Mouse (Mus musculus) hematopoietic stem cell, adult 5-6 weeks (primary cell): Measurements from ENCODE around the gene 1700122O11Rik. TPM values are rescaled to one million over a fixed set of nuclear protein-coding genes. Genes with fewer than 3 reads are reported as not detected.

Source experiments
- ATAC-seq, 2 experiments: fragments of 125-278 bp in 1 of 2; replicated peaks in 1 of 2; 2 replicates each; pipeline ENCODE4 v1.8.0; 2016 to 2017; ENCODE audit warnings: inconsistent platforms in 2 of 2, mild to moderate bottlenecking in 2 of 2, moderate number of reproducible peaks in 2 of 2, low read depth in 1 of 2, moderate TSS enrichment in 1 of 2; ENCODE audit not compliant: low FRiP score in 2 of 2, poor library complexity in 2 of 2, severe bottlenecking in 2 of 2, insufficient read depth in 1 of 2, low TSS enrichment in 1 of 2
- total RNA-seq: library from RNA; stranded (forward); fragments of 172-1452, 232-1000 nt; gene quantifications from 2 replicates; pipeline ENCODE4 v1.2.3, GENCODE M21; 2017

Gene 1700122O11Rik
- not detected in 2 replicates for total RNA-seq

- ATAC-seq, result no peak
These were observed at the start of gene 1700122O11Rik for GRCm38 (mm10) chr17:48038193-48038592. Gene 1700122O11Rik (minus strand): TSS chr17:48038293.

DNA sequence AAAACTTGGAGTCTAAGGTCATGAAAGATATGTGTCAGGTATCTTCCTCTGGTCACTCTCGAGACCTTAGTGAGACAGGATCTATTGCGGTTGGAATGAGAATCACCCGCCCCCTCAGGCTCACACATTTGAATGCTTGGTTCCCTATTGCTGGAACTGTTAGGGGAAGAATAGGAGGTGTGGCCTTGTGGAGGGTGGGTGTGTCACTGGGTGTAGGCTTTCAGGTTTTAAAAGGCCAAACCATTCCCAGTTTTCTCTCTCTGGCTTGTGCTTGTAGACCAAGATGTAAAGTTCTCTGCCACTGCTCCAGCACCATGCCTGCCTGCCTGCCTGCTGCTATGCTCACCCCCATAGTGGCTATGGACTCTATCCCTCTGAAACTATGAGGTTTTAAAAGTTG, 42.5 kb upstream of the 1700122O11Rik start:
- no peak for ATAC-seq

- ATAC-seq, result no peak
These were observed 29.6 kb upstream of the 1700122O11Rik start for GRCm38 (mm10) chr17:48067729-48068128.

- ATAC-seq, result no peak
These were observed 29.1 kb upstream of the 1700122O11Rik start for GRCm38 (mm10) chr17:48067083-48067614.

DNA sequence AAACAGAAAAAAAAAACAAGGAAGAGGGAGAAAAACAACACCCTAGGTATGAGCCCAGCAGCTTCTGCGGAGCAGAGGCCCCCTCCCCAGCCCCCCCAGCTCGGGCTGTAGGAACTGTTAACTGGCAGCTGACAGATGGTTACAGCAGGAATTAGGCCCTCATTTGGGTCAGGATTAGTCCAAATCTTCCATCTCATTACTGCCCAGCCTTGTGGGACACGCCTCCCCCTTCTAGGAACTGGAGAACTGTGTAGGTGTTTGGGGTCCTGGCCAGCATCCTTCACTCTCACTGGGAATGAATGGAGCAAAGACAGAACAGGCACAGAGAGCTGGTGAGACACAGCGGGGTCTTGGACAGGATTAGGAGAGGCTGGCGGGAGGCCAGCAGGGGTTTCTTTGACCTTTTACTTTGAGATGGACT, 27.0 kb upstream of the 1700122O11Rik start:
- no peak for ATAC-seq

DNA sequence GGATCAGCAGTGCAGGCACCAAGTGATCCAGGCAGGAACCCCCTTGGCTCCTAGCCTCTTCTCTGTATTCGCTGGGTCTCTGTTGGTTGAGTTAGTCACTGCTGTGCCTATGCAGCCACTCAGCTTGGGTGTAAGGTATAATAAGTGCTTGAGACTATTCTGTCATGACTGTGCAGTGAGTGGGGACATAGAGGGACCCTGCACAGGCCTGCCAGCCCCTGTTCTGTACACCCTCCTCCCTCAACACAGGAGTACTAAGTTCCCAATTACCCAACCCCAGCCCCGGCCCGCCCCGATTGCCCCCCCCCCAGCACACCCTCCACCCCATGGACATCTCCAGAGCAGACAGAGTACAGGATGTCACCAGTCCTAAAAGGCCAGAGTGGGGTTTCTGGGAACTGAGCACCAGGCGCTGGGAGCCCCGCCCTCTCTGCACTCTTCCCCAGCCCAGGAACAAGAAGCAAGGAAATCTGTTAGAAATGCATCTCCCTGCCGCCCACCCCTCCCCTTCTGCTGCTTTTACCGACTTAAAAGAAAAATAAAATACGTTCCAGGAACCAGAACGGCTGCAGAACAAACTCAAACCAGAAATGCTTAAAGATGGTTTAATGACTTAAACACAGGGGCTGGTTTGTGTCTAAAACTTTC, 26.2 kb upstream of the 1700122O11Rik start:
- ATAC-seq, result no peak

GRCm38 (mm10) chr17:48057382-48057781, 19.3 kb upstream of the 1700122O11Rik start:
- ATAC-seq, result no peak

DNA sequence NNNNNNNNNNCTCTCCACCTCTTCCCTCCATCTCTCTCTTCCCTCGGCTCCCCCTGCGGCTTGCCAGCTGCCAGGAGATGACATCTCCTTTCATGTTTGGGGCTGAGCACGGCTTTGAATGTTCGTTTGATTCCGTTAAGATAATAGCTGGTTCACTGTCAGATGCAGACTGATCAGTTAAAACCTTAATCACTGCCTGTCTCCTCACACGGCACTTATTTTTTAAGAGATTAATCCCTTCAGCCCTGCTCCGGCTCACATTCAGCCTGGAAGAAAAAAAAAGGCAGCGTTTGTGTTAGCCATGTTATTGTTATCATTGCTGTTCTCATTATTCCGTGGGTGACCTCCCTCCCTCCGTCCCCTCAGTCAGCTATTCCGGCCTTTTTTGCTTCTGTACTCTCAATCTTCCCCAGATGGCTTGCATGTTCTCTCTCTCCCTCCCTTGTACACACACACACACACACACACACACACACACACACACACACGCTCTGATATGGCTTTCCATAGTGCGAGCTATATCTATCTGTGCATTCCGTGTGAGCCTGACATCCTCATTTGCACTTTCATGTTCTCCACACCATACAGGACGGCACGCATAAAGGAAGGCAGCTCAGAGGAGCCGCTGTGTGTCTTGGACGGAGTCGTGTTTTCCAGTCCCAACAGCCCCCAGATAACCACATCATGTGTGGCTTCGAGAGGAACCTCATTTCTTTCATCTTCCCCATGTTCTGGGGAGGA, 17.2 kb upstream of the 1700122O11Rik start:
- ATAC-seq, result no peak

GRCm38 (mm10) chr17:48053646-48054045, 15.6 kb upstream of the 1700122O11Rik start:
- ATAC-seq, result no peak

DNA sequence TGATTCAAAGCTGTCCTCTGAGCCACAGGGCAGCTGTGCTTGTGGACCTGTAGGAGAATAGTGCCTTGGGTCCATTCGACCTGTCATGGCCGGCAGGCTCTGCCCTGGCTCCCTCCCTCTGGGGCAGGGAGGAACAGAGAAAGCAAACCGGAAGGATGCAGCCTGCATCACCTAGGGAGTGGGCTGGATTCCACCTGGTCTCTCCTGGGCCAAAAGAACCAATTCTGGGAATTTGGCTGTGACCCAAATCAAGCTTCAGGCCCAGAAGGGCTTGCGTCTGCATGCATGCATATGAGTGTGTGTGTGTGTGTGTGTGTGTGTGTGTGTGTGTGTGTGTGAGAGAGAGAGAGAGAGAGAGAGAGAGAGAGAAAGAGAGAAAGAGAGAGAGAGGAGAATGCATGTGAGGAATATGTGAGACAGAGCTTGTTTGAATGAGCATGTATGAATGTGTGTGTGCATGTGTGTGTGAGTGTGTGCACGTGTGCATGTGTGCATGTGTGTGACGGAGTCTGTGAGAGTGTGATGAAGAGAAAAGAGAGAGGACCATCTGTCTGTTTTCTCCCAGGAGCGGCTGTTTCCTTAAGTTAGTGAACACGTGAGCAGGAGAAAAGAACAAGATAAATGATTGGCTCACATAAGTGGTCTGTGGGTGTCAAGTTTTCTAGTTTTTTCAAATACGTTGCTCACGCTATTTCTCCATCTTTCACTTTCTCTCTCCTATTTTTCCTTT, 14.4 kb upstream of the 1700122O11Rik start:
- ATAC-seq, result no peak

GRCm38 (mm10) chr17:48051638-48052337, 13.7 kb upstream of the 1700122O11Rik start:
- 0 out of 4 replicates have a peak, but pooled peaks of 1 of the 2 experiments have one; percentile 22 for ATAC-seq

DNA sequence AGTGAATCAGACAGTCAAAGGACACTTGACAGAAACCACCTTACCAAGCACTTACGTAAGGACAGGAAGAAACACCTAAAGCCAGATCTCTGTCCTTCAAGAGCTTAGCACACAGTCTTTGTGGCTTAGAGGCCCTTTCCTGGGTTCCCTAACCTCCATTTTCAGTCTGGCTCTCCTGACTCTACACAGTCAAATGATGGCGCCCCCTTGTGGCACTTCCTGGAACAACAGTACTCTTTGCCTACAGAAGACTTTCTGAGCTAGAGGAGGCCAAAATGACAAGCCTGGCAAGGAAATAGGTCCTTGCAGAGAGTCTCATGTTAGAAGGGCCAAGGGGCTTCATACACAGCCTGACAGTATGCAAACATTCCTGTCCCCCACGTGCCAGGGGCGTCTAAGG, 7.5 kb upstream of the 1700122O11Rik start:
- peak in 1 of 2 experiments; percentile 33; a peak in 1 of 4 replicates for ATAC-seq

DNA sequence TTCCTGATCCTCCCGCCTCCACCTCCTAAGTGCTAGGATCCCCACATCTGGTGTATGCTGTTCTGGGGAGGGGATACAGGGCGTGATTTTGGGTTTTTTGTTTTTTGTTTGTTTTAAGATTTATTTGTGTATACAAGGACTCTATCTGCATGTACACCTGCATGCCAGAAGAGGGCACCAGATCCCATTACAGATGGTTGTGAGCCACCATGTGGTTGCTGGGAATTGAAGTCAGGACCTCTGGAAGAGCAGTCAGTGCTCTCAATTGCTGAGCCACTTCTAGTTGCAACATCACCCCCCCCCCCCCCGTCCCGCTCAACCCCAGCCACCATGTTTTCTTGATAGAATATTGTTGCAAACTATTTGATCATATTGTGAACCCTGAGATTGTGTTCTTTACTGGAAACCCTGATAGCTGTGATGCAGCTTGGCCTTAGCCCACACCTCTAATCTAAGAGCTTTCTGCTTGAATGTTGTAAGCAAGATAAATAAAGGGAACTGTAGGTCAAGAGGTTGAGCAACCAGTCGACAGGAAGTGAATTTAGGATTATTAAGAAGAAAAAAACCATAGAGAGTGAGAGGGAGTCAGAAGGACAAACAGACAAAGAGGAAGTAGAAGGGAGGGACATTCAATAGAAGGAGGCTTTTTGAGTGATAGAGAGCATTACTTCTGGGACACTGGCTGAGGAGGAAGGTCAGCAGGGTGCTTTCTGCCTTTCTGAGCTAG, 5.2 kb upstream of the 1700122O11Rik start:
- peak in 1 of 2 experiments; percentile 12; a peak in 1 of 4 replicates for ATAC-seq

DNA sequence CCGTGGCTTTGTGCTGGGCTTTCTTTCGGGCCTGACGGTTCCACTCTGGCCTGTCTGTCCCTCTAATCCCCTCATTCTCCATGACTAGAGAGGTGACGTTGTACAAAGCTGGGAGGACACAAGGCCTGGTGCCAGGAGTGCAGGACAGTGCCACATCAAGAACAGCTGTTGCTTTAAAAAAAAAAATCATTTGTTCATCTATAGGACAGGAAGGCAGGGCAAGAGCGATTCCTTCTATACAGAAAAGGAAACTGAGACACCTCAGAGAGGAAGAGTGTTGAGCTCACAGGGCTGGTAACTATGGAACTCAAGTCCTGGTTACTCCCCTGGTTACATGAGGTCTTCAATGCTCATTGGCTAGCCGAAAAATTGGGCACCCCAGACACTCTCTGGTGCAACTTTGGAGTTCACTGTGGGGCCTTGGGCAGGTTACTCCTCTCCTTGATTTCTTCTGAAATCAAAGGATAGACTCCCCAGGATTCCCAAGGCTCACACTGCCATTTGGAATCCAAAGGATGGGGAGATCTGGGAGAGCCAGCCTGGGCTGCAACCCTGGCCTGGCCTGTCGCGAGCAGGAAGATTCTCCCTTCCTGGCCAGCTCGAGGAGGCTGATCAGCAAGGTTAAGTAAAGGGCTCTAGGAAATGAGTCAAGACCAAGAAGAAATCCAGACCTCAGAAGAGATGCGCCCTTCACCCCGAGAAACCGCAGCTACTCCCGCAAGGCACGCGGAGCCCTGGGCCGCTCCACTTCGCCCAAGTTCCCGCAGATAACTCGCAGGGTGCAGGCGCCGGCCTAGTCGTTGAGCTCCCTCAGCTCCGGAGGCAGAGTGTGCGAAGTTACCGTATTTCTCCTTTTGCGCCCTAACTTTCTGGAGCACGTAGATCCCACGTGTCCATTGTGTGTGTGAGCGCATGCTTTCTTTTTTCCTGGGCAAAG, 3.5 kb upstream of the 1700122O11Rik start:
- peak; percentile 57 to 62 for ATAC-seq

DNA sequence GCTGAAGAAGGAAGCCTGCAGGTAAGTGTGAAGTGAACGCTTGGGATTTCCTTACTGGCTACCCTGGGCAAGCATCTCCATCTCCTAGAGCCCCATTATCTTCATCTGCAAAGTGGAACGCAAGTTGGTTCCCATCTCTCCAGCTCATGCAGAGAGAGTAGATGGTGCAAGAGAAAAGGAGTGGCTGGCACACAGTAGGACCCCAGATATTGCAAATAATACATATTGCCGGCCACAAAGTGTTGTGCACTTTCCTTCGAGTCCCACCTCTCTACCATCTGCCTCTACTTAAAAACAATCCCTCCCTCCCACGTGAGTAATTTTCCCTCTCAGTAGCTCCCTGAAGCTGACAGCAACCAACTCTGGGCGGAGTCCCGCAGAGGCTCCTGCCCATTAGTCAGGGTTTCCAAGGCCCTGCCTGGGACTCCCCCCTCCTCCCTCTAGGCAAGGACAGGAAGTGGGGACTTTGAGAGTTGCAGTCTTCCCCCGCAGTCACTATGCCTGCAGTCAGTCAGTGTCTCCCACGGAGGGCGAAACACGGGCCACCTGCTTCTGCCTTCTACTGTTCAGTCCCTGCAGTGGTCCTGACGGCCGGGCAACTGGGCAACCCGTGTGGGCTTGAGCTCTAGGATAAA, 1.3 kb upstream of the 1700122O11Rik start:
- peak; percentile 80 to 88 for ATAC-seq
